Mouse (Mus musculus) right cerebral cortex, postnatal 36 days (tissue): Measurements from ENCODE around the gene Orc2.

Source experiments
- DNase-seq, 2 experiments: peaks; one replicate each; pipeline ENCODE4 v3.0.0; 2022; ENCODE audit warnings: low spot score in 2 of 2, mixed read lengths in 1 of 2

Gene Orc2

GRCm38 (mm10) chr1:58504577-58505254, at the start of gene Orc2:
TSS of gene Orc2 (minus strand) at chr1:58505109.
- DNase-seq = peak; percentile 92 to 95

GRCm38 (mm10) chr1:58541386-58541785, 36.5 kb upstream of the Orc2 start:
- no peak for DNase-seq

GRCm38 (mm10) chr1:58507249-58507648, 2.3 kb upstream of the Orc2 start:
- DNase-seq = no peak

DNA sequence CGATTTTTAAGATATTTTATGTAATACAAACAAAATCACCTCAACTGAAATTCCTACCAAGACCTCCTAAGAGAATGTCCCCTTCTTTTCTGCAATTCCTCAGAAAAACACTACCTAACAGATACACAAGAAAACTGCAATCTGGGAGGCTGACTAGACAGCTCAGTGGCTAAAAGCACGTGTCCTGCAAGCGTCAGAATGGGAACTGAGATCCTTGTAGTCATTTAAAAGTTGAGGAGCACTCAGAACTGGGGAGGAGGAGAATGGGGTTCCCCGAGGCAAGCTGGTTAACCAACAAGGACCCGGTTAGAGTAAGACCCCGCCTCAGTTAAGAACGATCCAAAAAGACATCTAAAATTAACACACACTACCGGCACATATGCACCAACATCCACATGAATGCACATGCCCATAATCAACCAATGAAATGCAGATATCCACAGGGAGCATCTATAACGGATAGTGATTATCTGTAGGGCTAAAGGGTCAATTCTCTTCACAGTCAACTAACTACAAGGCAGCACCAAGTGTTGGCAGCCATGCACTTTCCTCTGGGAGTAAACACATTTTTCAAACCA, 1.0 kb downstream of the Orc2 start:
- no peak for DNase-seq

- DNase-seq = no peak
Observed at GRCm38 (mm10) chr1:58503134-58503533, 1.8 kb downstream of the Orc2 start.

GRCm38 (mm10) chr1:58498758-58499157, 6.2 kb downstream of the Orc2 start:
- no peak for DNase-seq

DNA sequence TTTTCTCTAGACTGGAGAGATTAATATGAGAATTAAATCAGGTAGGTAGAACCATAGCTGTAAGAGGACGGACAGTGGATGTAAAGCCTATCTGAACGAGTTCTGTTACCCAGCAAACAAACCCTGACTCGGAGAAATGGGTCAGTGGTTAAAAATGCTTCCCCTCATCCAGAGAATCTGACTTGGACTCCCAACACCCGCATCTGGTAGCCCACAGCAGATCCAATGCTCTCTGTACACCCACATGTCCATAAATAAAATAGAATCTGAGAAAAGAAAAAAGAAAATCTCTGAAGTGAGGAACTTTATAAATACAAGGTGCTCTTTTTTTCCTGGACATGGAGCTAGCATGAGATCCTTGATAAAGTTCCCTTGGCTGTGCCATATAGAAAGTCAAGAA, 7.2 kb downstream of the Orc2 start:
- DNase-seq = no peak

DNA sequence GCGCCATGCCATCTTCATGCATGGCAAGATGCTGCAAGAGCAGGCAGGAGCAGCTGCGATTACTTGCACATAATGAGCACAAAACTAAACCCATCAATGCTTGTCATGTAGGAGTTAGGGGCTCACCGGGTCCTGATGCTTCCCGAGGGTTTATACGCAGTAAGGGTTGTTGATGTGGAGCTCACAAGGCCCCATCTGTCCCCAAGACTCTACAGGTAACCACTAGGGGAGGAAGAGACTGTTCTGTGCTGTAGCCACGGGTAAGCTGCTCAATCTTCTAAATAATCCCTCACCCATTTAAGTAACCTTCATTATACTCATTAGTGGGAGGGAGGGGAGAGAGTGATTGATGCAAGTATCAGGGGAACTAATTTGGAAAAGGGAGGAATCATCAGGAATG, 9.3 kb downstream of the Orc2 start:
- DNase-seq = no peak

DNA sequence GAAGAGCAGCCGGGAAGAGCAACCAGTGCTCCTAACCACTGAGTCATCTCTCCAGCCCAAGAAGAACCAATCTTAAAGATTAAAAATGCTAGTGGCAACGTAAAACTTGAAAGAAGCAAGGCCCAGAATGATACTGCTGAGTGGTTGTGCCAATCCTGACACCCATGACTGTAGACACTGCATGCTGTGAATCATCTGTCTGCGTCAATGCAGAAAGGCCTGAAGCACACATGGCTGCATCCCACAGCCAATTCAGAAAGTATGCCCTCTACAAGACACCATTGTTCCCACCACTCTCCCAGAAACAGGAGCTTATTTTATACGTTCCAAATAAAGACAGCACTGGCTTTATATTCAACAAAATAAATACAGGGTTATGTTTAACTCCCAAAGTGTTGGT, 22.3 kb downstream of the Orc2 start:
- DNase-seq = no peak

DNA sequence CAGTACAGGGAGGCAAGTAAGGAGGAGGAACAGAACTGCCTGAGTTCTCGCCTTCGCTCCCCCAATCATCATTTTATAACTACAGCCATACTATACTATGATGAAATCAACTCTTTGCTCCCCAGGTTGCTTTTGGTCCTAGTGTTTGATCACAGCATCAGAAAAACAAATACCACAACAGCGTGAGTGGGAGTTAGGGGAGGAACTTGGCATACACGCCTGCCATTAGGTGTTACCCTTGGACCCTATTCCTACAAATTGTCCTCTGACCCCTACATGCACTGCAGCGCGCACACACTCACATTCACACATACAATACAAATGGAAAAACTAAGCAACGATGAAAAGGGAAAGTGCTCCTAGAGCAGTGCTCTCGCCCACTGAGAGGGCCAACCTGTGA, 29.2 kb downstream of the Orc2 start:
- DNase-seq = no peak

- DNase-seq = no peak
Observed at GRCm38 (mm10) chr1:58465561-58465960, 39.3 kb downstream of the Orc2 start.

DNA sequence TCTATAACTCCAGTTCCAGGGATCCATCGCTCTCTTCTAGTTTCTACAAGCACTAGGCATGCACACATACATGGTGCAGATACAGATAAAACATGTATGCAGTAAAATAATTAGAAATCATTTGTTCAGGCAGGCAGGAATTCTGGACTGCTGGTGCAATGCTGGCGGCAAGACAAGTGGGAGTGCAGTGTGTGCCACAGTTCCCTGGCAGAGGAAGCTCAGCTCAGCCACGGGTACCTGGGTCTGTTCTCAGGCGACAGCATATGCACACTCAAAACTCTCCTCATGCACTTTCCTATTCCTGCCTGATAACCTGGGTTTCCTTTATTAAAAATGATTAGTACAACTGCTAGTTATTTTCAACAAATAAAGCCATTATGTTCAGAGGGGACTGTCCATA, 39.9 kb downstream of the Orc2 start:
- no peak for DNase-seq

- DNase-seq = no peak
Observed at GRCm38 (mm10) chr1:58463935-58464334, 41.0 kb downstream of the Orc2 start.

- no peak for DNase-seq
Observed at GRCm38 (mm10) chr1:58460566-58460965, 44.3 kb downstream of the Orc2 start.

GRCm38 (mm10) chr1:58458867-58459266, 46.0 kb downstream of the Orc2 start:
- DNase-seq = no peak

GRCm38 (mm10) chr1:58458175-58458574, 46.7 kb downstream of the Orc2 start:
- DNase-seq = no peak

DNA sequence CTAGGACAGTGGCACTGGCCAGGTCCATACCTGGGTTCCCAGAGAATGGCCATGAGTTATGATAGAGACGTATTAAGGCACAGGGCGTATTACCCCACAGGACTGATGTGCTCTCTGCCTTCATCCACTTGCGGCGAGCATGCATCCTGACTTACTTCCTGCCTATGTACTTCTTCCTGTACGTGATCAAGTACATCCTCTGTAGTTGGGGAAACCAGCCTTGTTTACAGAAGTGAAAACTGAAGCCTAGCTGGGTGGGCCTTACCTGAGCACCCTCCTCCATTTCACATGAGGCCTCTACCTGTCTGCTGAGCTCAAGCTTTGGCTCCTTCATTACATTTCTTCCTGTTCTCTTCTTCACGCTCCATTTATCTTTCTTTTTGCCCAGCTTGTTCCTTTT, 50.6 kb downstream of the Orc2 start:
- DNase-seq = no peak

DNA sequence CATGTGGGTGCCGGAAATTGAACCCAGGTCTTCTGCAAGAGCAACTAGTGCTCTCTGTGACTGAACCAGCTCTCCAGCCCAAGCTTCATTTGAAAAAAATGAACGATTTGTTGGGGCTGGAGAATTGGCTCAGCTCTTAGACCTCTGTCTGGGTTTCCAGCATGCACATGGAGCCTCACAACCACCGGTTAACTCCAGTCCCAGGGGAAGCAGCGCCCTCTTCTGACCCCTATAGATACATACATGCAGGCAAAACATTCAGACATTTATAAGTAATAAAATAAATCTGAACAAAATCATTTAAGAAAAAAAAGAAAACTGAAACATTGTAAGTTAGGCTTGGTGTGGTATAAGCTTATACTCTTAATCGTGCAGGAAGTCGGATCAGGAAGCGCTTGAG, 56.5 kb downstream of the Orc2 start:
- no peak for DNase-seq

DNA sequence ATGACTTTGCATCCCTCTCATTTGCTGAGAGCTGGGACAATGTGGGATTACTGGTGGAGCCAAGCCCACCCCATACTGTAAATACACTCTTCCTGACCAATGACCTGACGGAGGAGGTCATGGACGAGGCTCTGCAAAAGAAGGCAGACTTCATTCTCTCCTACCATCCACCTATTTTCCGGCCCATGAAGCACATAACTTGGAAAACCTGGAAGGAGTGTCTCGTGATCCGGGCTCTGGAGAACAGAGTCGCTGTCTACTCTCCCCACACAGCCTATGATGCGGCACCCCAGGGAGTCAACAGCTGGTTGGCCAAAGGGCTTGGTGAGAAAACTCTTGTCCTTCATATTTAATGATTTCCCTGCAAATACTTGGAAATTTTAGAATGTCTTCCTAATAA, 57.1 kb downstream of the Orc2 start:
- no peak for DNase-seq

GRCm38 (mm10) chr1:58445861-58446260, 59.0 kb downstream of the Orc2 start:
- no peak for DNase-seq

- peak; percentile 88 to 92 for DNase-seq
Observed at GRCm38 (mm10) chr1:58445143-58445722, 59.7 kb downstream of the Orc2 start, which contains the start of the genes Nif3l1 and Ppil3. TSS of gene Nif3l1 (plus strand) at chr1:58445151. TSS of gene Ppil3 (minus strand) at chr1:58445486.

DNA sequence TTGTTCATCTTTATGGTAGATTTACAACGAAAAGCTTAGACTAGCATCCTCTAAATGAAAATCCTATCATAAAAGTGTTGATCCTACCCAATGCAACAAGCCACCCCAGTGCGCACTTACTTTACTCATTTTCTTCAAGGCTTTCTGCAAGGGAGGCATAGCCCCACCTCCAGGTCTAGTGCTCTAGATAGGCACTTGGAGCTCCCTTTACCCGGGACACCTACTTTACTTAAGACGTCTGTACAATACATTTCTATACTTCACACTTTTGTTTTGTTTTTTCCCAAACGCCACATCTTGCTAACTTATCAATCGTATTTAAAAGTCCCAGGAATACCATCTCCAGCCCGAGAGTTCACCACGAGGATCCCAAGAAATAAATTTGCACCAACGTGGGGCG, 60.2 kb downstream of the Orc2 start:
- DNase-seq = no peak

GRCm38 (mm10) chr1:58424551-58424950, 80.4 kb downstream of the Orc2 start:
- DNase-seq = no peak
